Mouse (Mus musculus): Measurements from ENCODE around the gene Siva1. TPM values are rescaled to one million over a fixed set of nuclear protein-coding genes. Genes with fewer than 3 reads are reported as not detected.
A peak's percentile ranks its signal among the peaks of the same experiment; 100 is the strongest.

Siva1 gene
- polyA plus RNA-seq, 1 experiment = 71.8 TPM

GRCm38 (mm10) chr12:112623742-112624141 is 20.7 kb upstream of the Siva1 start:
- DNase-seq (ENCODE audit: low spot score) = no peak

- no peak for DNase-seq (ENCODE audit: low spot score)
These were observed 18.8 kb upstream of the Siva1 start for GRCm38 (mm10) chr12:112625700-112626099.

GRCm38 (mm10) chr12:112626455-112626854 is 18.0 kb upstream of the Siva1 start:
- DNase-seq (ENCODE audit: low spot score) = no peak

GRCm38 (mm10) chr12:112627097-112627881 is 17.2 kb upstream of the Siva1 start:
- DNase-seq (ENCODE audit: low spot score) = no peak

GRCm38 (mm10) chr12:112628197-112628596 is 16.3 kb upstream of the Siva1 start:
- DNase-seq (ENCODE audit: low spot score) = no peak

DNA sequence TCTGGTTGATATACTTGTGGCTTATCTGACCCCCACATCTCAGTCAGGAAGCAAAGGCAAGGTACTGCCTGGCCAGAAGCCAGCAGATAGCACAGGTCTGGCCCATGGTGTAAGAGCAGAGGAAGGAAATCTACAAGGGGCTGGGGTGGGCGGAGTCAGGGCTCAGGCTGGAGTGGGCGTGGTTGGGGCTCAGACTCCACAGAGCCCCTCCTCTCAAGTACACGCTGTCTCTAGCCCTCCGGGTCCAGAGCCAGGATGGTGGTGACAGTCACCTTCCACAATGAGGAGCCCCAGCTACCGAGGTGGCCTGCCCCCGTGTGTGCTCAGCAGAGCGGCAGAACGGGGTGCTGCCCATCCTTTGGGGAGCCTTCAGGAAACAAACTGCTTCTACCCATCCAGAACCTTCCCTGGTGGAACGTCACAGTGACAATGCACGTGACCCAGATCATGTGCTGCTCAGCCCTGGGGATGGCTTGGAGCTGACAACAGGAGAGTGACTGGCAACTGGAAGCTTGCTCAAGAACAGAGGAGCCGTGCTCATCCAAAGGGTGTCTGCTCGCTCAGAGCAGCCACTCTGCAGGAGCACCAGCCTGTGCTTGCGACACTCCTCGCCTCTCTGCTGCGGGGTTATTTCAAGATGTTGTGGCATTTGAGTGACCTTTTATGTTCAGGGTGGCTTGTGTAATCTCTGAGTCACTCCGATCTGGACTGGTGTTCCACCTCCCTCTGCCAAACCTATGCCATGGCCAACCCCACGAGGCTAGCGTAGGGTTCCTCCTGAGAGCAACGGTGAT is 15.4 kb upstream of the Siva1 start:
- DNase-seq (ENCODE audit: low spot score) = no peak

- DNase-seq (ENCODE audit: low spot score) = no peak
These were observed 14.4 kb upstream of the Siva1 start for GRCm38 (mm10) chr12:112630029-112630428.

DNA sequence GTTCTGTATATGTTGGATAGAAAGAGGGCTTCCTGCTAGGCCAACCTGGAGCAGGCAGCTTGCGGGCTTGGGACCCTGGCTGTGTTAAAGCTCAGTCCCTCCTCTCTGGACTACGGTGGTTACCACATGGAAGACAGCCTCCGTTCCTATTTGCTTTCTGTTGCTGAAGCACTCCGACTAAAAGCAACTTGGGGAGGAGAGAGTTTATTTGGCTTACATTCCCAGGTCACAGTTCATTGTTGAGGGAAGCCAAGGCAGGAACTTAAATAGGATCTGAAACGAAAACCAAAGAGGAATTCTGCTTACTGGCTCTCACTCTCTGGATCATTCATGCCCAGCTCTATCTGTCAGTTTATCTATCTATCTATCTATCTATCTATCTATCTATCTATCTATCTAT is 13.7 kb upstream of the Siva1 start:
- DNase-seq (ENCODE audit: low spot score) = no peak

DNA sequence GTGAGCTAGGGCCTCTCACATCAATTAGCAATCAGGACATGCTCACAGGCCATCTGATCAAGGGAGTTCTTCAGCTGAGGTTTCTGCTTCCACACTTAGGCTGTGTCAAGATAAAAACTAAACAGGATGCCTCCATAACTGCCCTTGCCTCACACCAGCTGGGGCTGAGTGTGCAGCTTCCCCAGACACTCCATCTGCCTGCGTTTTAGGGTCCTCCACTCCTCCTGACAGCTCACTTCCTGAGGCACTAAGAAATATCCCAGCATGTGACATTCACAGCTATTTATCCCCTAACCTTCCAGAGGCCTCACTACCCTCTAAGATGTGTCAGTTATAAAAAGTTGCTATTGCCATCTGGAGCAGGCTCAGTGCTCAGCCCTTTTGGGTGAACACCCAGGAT is 13.0 kb upstream of the Siva1 start:
- no peak for DNase-seq (ENCODE audit: low spot score)

DNA sequence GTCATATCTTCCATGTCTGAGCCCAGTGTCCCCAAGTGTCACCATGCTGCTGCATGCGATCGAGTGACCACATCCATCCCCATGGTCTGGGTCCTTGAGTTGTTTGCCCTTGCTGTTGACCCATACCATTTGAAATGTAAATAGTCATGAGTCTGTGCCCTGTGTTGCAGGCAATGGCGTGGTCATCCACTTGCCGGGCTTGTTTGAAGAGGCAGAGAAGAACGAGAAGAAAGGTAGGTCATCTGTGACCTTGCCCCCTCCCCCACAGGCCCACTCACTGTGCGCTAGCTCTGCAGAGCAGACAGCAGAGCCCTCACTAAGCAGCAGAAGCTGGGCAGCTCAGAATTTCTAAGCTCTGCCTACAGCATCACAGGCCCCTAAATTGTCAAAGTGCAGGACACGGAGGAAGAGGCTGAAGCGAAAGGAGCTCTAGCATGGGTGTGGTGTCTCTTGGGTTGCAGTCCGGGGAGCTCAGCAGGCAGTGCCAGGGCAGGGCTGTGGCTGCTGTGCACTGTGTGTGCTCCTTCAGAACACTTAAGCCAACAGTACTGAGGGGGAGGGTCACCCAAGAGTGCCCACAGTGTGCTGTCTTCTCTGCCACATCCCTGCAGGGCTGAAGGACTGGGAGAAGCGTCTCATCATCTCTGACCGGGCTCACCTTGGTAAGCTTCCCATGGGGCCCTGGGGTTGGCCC is 12.2 kb upstream of the Siva1 start:
- DNase-seq (ENCODE audit: low spot score) = no peak

- DNase-seq (ENCODE audit: low spot score) = no peak
These were observed 11.6 kb upstream of the Siva1 start for GRCm38 (mm10) chr12:112632907-112633306.

DNA sequence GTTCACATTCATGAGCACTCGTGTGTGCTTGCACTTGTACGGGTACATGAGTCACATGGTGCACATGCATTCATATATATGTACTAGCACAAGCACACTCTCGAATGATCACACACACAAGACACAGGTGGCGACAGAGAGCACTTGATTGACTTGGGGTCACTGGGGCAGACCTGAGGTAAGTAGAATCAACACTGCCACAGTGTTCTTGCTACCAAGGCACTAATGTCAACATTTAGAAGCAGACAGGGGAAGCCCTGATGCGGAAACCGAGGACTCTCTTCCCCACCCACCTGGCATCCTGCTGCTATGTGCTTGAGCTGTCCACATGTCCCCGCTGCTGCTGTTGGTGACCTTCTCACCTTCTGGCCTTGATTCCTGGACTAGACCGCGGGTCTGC is 10.8 kb upstream of the Siva1 start:
- DNase-seq (ENCODE audit: low spot score) = no peak

- no peak for DNase-seq (ENCODE audit: low spot score)
These were observed 5.0 kb upstream of the Siva1 start for GRCm38 (mm10) chr12:112639526-112639925.

GRCm38 (mm10) chr12:112643126-112643525 is 1.4 kb upstream of the Siva1 start:
- no peak for DNase-seq (ENCODE audit: low spot score)

- no peak for DNase-seq (ENCODE audit: low spot score)
These were observed 502 bp downstream of the Siva1 start for GRCm38 (mm10) chr12:112644855-112645506.

DNA sequence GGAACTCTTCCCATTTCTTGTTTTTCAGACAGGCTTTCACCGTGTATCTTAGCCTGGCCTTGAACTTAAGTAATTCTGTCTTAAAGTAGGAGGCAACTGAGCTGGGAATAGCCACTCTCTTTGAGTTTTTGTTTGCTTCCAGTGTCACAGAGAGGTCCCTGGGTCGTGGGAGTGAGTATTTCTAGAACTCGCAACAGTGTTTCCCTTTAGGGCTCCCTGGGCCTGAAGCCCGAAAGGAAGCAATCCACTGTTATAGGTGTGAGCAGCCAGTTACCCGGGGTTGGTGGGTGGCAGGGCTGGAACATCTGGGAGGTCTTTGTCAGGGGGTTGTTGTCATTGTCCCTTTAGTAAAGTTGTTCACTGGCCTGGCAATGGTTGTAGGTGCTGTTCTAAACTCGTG is 1.7 kb downstream of the Siva1 start:
- DNase-seq (ENCODE audit: low spot score) = no peak

DNA sequence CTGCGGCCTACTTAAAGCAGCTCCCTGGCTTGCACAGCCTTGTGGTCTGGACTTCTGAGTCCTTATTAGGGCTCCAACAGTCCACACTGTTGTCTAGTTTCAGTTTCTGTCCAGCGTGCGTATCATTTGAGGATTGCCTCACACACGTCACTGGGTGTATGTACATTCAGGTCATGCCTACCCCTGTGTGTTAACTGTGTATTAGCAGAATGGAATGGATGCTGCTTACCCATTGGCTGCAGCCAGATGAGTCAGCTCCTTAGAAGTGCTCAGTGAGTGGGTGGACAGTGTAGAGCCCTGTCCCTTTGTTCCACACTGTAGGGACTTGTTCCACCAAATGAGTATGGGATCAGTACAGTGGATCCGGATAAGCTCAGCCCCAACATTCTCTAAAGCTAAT is 3.6 kb downstream of the Siva1 start:
- no peak for DNase-seq (ENCODE audit: low spot score)

GRCm38 (mm10) chr12:112651778-112652439 is 7.4 kb downstream of the Siva1 start:
- DNase-seq (ENCODE audit: low spot score) = no peak

- peak; percentile 62 for DNase-seq (ENCODE audit: low spot score)
These were observed 8.8 kb downstream of the Siva1 start for GRCm38 (mm10) chr12:112653157-112653824.

- DNase-seq (ENCODE audit: low spot score) = no peak
These were observed 9.6 kb downstream of the Siva1 start for GRCm38 (mm10) chr12:112654076-112654475.

- DNase-seq (ENCODE audit: low spot score) = no peak
These were observed 14.1 kb downstream of the Siva1 start for GRCm38 (mm10) chr12:112658619-112659018.
